Comparison of ENCODE assay signal across 23 mouse cellular contexts in genomic region chr12:99603381-99603780, GRCm38 (mm10).
"Had no signal": no experiment of that assay in that cellular context is flagged by ENCODE, and none has a peak within 500 bp of the region (broad histone marks: within the 10 kb centered on the region; RNA-seq: fewer than 3 reads in every experiment).

No protein-coding gene starts in this region.

- DNase-seq: kidney, adult 2 months; kidney, postnatal 36 days; layer of hippocampus, postnatal 36 days; liver; lung, adult 18-20 months; lung, postnatal 10 days; lung, postnatal 36 days; right cerebral cortex, adult 18-20 months; right cerebral cortex, postnatal 14 days; right cerebral cortex, postnatal 4 days; thymus, postnatal 25 days had no signal

- H3K4me1 ChIP-seq: liver, embryonic 12.5 days; liver, embryonic 15.5 days; neural tube, embryonic 12.5 days; neural tube, embryonic 15.5 days; stomach, embryonic 15.5 days had no signal

- H3K9me3 ChIP-seq: limb, embryonic 12.5 days; liver, embryonic 12.5 days; liver, embryonic 15.5 days; lung, embryonic 15.5 days; midbrain, embryonic 15.5 days; neural tube, embryonic 12.5 days; neural tube, embryonic 15.5 days; stomach, embryonic 15.5 days had no signal

- H3K4me2 ChIP-seq: limb, embryonic 12.5 days; liver, embryonic 12.5 days; liver, embryonic 15.5 days; lung, embryonic 15.5 days; midbrain, embryonic 11.5 days; midbrain, embryonic 15.5 days; neural tube, embryonic 12.5 days; neural tube, embryonic 15.5 days; stomach, embryonic 15.5 days had no signal

- H3K9ac ChIP-seq: limb, embryonic 12.5 days; liver, embryonic 12.5 days; liver, embryonic 15.5 days; lung, embryonic 15.5 days; midbrain, embryonic 15.5 days; neural tube, embryonic 12.5 days; neural tube, embryonic 15.5 days; stomach, embryonic 15.5 days had no signal

- H3K27ac ChIP-seq: kidney, postnatal 0 days; left cerebral cortex, adult 2 months; liver, embryonic 12.5 days; liver, embryonic 15.5 days; lung, embryonic 15.5 days; neural tube, embryonic 12.5 days; neural tube, embryonic 15.5 days; stomach, embryonic 15.5 days had no signal

- ATAC-seq: liver, embryonic 12.5 days had no signal

- H3K27me3 ChIP-seq: limb, embryonic 12.5 days; liver, embryonic 12.5 days; liver, embryonic 15.5 days; lung, embryonic 15.5 days; midbrain, embryonic 15.5 days; neural tube, embryonic 12.5 days; neural tube, embryonic 15.5 days; stomach, embryonic 15.5 days had no signal

- H3K4me3 ChIP-seq: left cerebral cortex, adult 2 months; limb, embryonic 12.5 days; liver, embryonic 12.5 days; liver, embryonic 15.5 days; lung, embryonic 15.5 days; megakaryocyte, embryonic 14.5 days; midbrain, embryonic 15.5 days; neural tube, embryonic 12.5 days; neural tube, embryonic 15.5 days; stomach, embryonic 15.5 days had no signal

- H3K36me3 ChIP-seq: limb, embryonic 12.5 days; liver, embryonic 12.5 days; liver, embryonic 15.5 days; lung, embryonic 15.5 days; midbrain, embryonic 15.5 days; neural tube, embryonic 12.5 days; neural tube, embryonic 15.5 days; stomach, embryonic 15.5 days had no signal
